Mouse (Mus musculus): ENCODE measurements around the gene Gstp1. TPM values are rescaled to one million over a fixed set of nuclear protein-coding genes. Genes with fewer than 3 reads are reported as not detected.

The Gstp1 gene
- total RNA-seq, 4 experiments from 2014 or later: 355 to 468 (median 390) TPM

DNA sequence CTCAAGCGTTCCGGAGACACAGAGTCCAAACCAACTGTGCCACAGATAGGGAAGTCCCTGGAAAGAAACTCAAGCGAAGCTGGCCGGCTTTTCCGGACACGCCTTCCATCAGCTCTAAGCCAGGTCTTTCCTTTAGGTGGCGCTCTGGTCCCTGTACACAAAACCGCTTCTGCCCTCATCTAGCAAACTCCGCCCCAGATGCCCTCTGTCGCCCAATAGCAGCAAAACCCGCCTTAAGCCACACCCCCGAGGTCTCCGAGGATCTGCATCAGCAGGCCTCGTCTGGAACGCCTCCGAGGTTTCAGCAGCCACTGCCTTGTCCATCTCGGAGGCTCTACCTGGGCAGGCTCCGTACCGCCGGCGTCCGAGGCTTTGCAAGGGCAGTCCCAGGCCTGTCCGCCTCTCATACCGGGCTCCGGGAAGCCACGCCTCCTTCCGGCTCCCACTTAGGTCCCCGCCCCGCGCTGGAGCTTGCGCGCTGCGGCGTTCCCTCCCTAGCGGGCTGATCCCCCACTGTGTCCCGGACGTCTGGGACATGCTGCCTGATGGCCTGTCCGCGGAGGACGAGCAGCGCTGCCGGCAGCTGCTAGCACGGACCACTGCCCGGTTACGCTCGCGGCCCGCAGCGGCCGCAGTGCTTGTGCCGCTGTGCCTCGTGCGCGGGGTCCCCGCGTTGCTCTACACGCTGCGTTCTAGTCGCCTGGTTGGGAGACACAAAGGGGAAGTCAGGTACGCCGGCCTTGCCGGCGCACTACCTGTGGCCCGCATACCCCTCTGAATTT is 37.5 kb downstream of the Gstp1 start, which contains the start of the genes Nudt8 and Gm49405:
Gene Nudt8 (plus strand): TSS at position 462 of the 782 bp plus-strand sequence.
Gene Gm49405 (plus strand): TSS at position 508 of the 782 bp plus-strand sequence.
- peak; percentile 98 for DNase-seq (ENCODE audit: low spot score)

DNA sequence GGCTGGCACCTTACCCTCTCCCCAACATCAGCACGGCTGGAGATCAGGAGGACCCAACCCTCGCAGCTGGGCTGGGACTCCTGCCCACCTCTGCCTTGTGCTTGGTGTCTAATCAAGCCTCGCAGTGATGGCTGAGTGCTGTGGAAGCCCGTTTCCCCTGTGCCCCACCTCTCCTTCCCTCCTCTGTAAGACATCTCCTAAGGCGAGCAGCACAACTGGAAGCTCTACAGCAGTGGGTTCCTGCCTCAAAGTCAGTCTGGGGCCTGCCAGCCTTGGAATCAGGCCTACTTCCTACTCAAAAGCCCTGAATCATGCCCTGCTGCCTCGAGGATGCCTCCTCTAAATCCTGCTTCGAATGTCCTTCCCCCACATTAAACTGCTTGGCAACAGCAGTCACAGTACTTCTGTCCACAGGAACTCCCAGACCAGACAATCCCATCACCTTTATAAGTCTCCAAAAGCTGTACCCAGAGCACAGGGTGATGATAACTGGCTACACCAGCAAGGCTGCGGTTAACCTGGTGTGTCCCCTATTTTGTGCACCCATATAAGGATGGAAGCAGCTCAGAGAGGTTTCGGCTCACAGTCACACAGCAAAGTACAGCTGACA is 38.6 kb downstream of the Gstp1 start:
- no peak for DNase-seq (ENCODE audit: low spot score)

DNA sequence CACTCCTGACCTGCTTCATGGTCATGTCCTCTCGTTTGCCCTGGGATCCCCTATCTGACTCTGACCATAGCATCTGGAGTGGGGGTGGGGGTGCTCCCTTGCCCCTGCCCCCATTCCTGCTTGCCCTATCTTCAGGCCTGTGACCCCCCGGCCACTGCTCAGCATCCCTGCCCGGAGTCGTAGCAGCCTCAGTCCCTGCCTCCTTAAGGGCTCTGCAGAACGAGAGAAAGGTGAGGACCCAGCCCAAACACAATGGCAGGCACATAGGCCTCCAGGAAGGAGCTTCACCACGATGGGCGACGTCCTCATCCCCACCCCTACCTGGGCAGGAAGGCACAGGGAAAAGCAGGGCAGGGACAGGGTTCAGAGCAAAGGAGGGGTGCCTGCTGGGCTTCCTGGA is 39.5 kb downstream of the Gstp1 start:
- no peak for DNase-seq (ENCODE audit: low spot score)

DNA sequence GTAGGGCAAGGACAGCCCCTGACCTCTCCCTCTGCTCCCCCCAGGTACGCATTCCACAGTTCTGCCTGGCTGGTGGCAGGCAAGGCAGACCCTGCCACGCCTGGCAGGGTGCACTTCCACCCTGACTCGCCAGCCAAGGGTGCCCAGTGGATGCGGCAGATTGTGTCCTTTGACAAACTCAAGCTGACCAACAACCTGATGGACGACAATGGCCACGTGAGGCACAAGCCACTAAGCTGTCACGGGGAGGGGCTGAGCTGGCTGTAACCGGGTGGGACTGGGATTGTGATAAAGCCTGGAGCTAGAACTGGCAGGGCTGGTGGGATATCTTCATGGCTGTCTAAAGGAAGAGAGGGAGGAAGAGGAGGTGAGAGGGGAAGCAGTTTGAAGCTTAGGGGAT is 40.6 kb downstream of the Gstp1 start:
- no peak for DNase-seq (ENCODE audit: low spot score)

DNA sequence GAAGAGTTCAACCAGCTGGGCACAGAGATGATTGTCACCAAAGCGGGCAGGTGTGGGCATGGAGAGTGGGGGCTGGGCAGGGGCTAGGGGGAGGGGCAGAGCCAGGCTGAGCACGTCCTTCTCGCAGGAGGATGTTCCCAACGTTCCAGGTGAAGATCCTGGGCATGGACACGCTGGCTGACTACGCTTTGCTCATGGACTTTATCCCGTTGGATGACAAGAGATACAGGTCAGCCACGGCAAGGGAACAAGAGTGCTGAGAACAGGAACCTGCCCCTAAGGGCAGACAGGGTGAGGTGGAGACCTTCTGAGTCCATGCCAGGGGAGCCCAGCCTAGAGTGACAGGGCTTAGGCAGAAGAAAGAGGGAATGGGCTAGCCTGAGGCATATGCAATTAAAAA is 41.0 kb downstream of the Gstp1 start:
- no peak for DNase-seq (ENCODE audit: low spot score)

DNA sequence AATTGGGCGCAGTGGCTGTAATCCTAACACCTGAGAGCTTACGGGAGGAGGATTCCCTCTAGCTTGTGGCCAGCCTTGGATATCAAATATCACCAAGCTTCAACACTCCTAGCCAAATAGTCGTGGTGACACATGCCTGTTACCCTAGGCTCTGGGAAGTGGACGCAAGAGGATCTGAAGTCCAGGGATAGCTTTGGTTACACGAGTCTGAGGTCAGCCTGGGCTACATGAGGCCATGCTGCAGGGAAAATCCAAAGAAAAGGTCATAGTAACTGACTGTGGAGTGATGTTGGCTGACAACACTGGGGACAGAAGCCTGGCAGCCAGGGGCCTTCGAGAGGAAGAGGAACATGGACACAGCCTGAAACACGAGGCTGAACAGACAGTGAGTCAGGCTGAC is 41.7 kb downstream of the Gstp1 start:
- no peak for DNase-seq (ENCODE audit: low spot score)

DNA sequence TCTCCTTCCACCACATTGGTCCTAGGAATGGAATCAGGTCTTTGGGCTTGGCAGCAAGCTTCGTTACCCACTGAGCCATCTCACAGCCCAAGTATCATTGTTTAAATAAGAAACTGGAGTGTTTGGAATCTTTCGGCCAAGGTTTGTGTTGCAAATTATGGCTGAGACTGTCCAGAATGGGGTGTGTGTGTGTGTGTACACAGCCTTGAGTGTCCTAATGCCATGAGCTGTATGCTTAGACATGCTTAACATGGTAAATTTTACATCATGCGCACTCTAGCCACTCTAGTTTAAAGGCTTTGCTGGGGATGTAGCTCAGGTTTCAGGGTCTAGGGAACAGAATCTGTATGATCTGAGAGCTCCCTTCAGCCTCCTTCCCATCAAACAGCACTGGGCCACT is 42.3 kb downstream of the Gstp1 start:
- no peak for DNase-seq (ENCODE audit: low spot score)

DNA sequence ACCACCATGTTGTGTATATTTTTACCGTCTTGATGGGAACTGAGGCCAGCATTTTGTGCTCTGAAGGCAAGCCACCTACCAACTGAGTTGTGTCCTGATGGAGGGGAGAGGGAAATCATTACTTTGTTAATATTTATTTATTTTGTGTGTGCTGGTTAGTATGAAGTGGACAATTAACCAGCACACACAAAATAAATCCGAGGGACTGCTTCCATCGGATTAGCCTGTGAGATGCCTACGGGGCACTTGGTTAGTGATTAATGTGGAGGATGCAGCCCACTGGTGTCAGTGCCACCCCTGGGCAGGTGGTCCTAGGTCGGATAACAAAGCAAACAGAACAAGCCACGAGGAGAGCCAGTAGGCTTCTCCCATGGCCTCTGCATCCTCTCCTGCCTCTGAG is 42.9 kb downstream of the Gstp1 start:
- no peak for DNase-seq (ENCODE audit: low spot score)

DNA sequence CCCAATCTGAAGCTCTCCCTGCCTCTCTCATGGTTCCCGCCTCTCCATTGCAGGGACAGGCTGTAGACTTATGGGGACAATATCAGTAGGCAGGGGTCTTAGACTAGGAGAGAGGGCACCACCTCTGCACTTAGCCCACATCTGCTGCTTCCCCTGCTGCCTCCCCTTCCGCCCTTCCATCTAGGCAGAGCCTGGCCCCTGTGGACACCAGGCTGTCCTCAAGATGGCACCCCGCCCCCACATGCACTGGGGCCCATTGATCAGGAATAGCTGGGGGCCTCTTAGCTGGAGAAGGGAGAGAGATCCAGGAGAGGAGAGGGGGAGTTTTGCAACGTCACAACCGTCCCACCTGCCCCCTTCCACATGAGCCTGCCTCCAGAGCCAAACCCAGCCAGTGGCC is 45.4 kb downstream of the Gstp1 start, which contains the start of gene Tbx10:
Gene Tbx10 (plus strand): TSS at position 337 of the 400 bp plus-strand sequence.
- DNase-seq (ENCODE audit: low spot score): no peak

DNA sequence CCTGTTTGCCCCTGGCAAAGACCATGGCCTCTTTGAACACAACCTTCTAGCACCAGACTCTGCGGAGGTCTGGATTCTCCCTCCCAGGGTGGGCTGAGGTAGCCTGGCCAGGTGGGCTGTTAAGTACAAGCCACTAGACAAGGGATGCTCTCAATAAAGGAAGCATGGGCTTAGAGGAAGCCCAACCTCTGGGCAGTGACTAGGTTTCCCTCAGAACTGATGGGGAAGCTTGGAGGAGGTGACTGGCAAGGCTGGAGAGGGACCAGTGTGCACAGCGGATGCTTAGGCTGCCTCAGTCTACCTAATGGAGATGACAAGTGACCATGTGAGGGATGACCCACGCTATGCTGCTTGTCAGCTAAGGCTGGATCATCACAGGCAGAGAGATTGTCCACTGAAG is 45.8 kb downstream of the Gstp1 start:
- DNase-seq (ENCODE audit: low spot score): no peak

DNA sequence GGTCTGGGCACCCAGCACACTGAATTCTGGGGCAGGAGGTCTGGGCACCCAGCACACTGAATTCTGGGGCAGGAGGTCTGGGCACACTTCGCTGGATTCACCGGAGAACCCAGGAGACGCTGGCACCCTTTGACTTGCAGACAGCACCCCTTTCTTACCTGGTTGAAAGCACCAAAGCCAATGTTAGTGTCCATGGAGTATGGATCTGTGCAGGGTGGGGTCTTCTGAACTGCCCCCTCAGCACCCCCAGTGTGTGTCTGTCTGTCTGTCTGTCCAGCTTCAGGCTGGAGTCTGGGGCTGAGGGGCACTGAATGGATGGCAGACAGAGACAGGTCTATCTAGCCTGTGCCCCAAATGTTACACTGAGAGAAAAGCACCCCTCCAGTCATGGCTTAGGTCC is 46.2 kb downstream of the Gstp1 start:
- DNase-seq (ENCODE audit: low spot score): no peak

DNA sequence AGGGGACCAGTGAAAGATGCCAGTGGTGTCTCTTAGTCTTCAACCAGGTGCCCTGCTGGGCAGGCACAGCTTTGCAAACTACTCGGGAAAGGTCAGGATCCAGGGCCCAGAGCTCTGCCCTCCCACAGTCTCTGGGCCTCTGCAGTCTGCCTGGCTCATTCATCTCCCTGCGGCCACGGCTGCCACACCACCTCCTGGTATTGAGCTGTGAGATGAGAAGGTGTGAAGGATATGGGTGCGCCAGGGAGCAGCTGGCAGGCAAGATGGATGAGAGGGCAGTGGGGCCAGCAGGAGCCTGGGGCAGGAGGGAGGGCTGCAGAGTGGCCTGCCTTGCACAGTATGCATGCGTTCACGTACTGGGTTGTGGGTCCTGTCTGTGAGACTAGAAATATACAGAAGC is 47.0 kb downstream of the Gstp1 start:
- DNase-seq (ENCODE audit: low spot score): no peak

DNA sequence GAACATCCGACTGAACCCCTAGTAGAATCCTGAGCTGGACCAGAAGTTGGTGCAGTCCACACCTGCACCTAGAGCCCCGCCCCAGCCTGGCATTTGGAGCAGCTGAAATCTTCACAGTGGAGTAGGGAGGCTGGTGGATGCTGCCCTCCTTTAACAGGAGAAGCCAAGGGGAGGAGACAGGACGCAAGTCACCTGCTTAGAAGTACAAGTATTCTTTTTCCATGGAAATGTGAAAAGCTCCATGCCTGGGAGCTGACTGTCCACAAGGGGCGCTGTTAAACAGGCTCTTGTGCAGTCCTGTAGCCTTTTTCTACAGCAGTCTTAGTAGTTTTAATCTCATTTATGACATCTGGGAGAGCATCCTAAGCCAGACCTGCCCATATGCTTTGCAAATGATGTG is 49.0 kb downstream of the Gstp1 start:
- no peak for DNase-seq (ENCODE audit: low spot score)

DNA sequence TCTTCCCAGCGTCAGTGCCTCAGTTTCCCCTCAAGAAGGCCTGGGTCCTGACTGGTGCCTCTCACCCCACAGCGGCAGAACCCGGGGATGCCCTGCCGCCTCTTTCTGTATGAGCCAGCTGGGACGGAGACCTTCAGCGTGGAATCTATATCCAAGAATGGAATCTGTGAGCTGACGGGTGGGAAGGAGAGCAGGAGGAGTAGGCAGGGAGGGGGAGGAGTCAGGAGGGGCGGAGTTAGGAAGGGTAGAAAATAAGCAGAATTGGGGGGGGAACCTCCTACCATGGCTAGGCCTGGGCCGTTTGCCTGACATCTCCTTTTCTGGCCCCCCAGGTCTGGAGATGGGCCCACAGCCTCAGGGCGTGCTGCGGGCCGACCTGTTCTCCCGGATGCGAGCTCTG is 49.7 kb downstream of the Gstp1 start:
- DNase-seq (ENCODE audit: low spot score): no peak

DNA sequence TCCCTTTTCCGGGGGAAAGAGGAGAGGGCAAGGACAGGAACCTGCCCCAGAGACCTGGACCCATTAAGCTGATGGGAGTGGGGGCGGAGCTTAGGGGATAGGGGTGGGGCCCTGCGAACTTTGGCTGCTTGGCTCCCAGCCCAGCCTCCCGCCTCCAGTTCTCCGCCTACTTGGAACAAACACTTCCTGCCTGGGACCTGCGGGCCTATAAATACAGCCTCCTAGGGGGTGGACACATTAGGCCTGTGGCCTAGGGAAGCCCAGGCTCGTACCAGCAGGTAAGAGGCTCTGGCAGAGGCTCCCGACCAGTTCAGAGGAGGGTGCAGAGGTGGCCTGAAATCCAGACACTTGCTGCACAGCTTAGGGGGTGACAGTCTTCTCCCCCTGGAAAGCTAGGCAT is 51.5 kb downstream of the Gstp1 start, which contains the start of gene Acy3:
Gene Acy3 (plus strand): TSS at position 237 of the 400 bp plus-strand sequence.
- peak; percentile 87 for DNase-seq (ENCODE audit: low spot score)

Other genes starting within 250 kb of the Gstp1 start
- 10 to 100 TPM in 1 of 4 experiments, 1 to 10 TPM in 3; 8.3 to 10.4 (median 8.7) TPM for gene Chka, start 186.2 kb downstream of the Gstp1 start, total RNA-seq (2022)
- 10 to 100 TPM in 2 of 4 experiments, 1 to 10 TPM in 2; 8.5 to 13.9 (median 9.3) TPM for gene Tcirg1, start 130.9 kb downstream of the Gstp1 start, total RNA-seq (2022)
- gene Ndufs8, start 125.2 kb downstream of the Gstp1 start, total RNA-seq (2022): 100 to 1,000 TPM; 481 to 543 (median 507) TPM
- 1 to 10 TPM in 3 of 4 experiments, under 1 TPM in 1; 0.76 to 2.2 (median 1.6) TPM for gene Aldh3b1, start 108.2 kb downstream of the Gstp1 start, total RNA-seq (2022)
- gene Unc93b1, start 102.8 kb downstream of the Gstp1 start, total RNA-seq (2022): 10 to 100 TPM; 11.1 to 19.2 (median 13.7) TPM
- gene Aldh3b3, start 79.3 kb downstream of the Gstp1 start, total RNA-seq (2022): 1 to 10 TPM in 1 of 4 experiments, under 1 TPM in 3; 0.35 to 1.2 (median 0.55) TPM
- under 1 TPM in 2 of 4 experiments, not detected in 2; 0.19 to 0.23 TPM for gene Aldh3b2, start 65.7 kb downstream of the Gstp1 start, total RNA-seq (2022)
- gene Acy3, start 51.4 kb downstream of the Gstp1 start, total RNA-seq (2022): 10 to 100 TPM; 24.2 to 32.4 (median 28.4) TPM
- gene Tbx10, start 45.2 kb downstream of the Gstp1 start, total RNA-seq (2022): not detected
- gene Nudt8, start 37.4 kb downstream of the Gstp1 start, total RNA-seq (2022): 100 to 1,000 TPM; 134 to 165 (median 153) TPM
- gene Gm49405, start 37.4 kb downstream of the Gstp1 start, total RNA-seq (2022): 1 to 10 TPM in 1 of 4 experiments, under 1 TPM in 3; 0.69 to 1.6 (median 0.81) TPM
- gene Doc2g, start 34.7 kb downstream of the Gstp1 start, total RNA-seq (2022): 100 to 1,000 TPM; 255 to 281 (median 261) TPM
- 1,000 to 10,000 TPM; 1,087 to 1,207 (median 1,176) TPM for gene Ndufv1, start 25.2 kb downstream of the Gstp1 start, total RNA-seq (2022)
- 100 to 1,000 TPM; 131 to 147 (median 142) TPM for gene Gstp2, start 8.0 kb upstream of the Gstp1 start, total RNA-seq (2022)
- not detected for gene Gstp3, start 21.6 kb upstream of the Gstp1 start, total RNA-seq (2022)
- gene Cabp2, start 43.6 kb upstream of the Gstp1 start, total RNA-seq (2022): not detected
- 10 to 100 TPM; 33.6 to 43.4 (median 39.5) TPM for gene Cdk2ap2, start 59.2 kb upstream of the Gstp1 start, total RNA-seq (2022)
- gene Pitpnm1, start 62.0 kb upstream of the Gstp1 start, total RNA-seq (2022): 10 to 100 TPM; 17.0 to 22.1 (median 18.3) TPM
- gene Aip, start 87.9 kb upstream of the Gstp1 start, total RNA-seq (2022): 10 to 100 TPM; 65.9 to 79.6 (median 70.7) TPM
- not detected for gene Gpr152, start 101.8 kb upstream of the Gstp1 start, total RNA-seq (2022)
- gene Cabp4, start 106.0 kb upstream of the Gstp1 start, total RNA-seq (2022): not detected
- 10 to 100 TPM; 34.9 to 55.9 (median 42.8) TPM for gene Coro1b, start 110.6 kb upstream of the Gstp1 start, total RNA-seq (2022)
- 1 to 10 TPM in 3 of 4 experiments, under 1 TPM in 1; 0.73 to 2.4 (median 1.3) TPM for gene Ptprcap, start 115.6 kb upstream of the Gstp1 start, total RNA-seq (2022)
- gene Rps6kb2, start 125.4 kb upstream of the Gstp1 start, total RNA-seq (2022): 10 to 100 TPM; 15.6 to 17.9 (median 17.0) TPM
- 10 to 100 TPM; 28.3 to 37.5 (median 30.5) TPM for gene Carns1, start 137.5 kb upstream of the Gstp1 start, total RNA-seq (2022)
- 10 to 100 TPM in 2 of 4 experiments, 1 to 10 TPM in 2; 8.6 to 19.6 (median 12.4) TPM for gene Tbc1d10c, start 153.3 kb upstream of the Gstp1 start, total RNA-seq (2022)
- 100 to 1,000 TPM; 261 to 310 (median 281) TPM for gene Ppp1ca, start 154.1 kb upstream of the Gstp1 start, total RNA-seq (2022)
- gene Rad9a, start 163.7 kb upstream of the Gstp1 start, total RNA-seq (2022): 1 to 10 TPM; 5.3 to 6.2 (median 5.6) TPM
- 1 to 10 TPM in 2 of 4 experiments, under 1 TPM in 2; 0.57 to 1.6 (median 1.0) TPM for gene Clcf1, start 176.3 kb upstream of the Gstp1 start, total RNA-seq (2022)
- gene AC109138.7, start 176.4 kb upstream of the Gstp1 start, total RNA-seq (2022): under 1 TPM in 1 of 4 experiments, not detected in 3; 0.87 TPM
- gene Pold4, start 193.9 kb upstream of the Gstp1 start, total RNA-seq (2022): 10 to 100 TPM; 11.9 to 17.5 (median 14.3) TPM
- gene Ssh3, start 231.2 kb upstream of the Gstp1 start, total RNA-seq (2022): 10 to 100 TPM in 2 of 4 experiments, 1 to 10 TPM in 2; 6.1 to 11.4 (median 8.1) TPM
- 1 to 10 TPM in 1 of 4 experiments, under 1 TPM in 3; 0.59 to 2.1 (median 0.80) TPM for gene Ankrd13d, start 245.2 kb upstream of the Gstp1 start, total RNA-seq (2022)